Mouse (Mus musculus): ENCODE data around the gene Coil. TPM values are rescaled to one million over a fixed set of nuclear protein-coding genes. Genes with fewer than 3 reads are reported as not detected.
A peak's percentile ranks its signal among the peaks of the same experiment; 100 is the strongest.

The Coil gene
- polyA plus RNA-seq, 1 experiment from 2014 or later, result 30.5 TPM

DNA sequence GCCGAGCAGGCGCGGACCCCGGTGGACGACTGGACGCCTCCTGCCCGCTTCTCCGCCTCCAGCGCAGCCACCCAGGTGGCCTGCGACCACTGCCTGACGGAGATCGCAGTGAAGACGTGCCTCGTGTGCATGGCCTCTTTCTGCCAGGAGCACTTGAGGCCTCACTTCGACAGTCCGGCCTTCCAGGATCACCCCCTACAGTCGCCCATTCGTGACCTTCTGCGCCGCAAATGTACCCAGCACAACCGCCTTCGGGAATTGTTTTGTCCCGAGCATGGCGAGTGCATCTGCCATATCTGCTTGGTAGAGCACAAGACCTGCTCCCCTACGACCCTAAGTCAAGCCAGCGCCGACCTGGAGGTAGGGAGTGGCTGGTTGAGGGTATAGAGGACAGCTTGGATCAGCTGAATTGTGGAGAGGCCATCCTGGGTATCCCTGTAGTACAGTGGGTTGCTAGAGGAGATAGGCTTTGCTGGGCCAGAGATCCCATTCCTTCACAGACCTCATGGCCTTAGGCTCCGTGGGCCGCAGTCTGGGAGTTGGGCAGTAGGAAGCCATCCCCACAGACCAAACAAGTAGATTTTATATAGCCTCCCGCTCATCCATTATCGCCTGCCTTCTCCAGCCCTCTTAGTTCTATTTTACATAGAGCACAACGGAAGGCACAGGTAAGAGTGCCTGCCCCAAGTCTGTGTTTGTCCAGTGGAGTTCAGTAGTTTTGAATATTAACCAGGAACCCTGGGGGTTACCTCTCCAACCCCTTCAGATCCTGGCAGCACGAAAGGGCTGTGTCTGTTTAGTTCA is 29.9 kb downstream of the Coil start:
- peak overlapping the region; percentile 50 for H3K4me2 ChIP-seq (replicated peaks)
- H3K27me3 ChIP-seq, result peaks cover 18% of the 10 kb centered on the region
- H3K4me3 ChIP-seq, result peak overlapping the region; percentile 41
- H3K9me3 ChIP-seq, result no peaks in the 10 kb centered on the region
- H3K36me3 ChIP-seq, result no peaks in the 10 kb centered on the region
- WGBS, result 27% methylated on average over 33 of the region's 33 CpGs
- H3K9ac ChIP-seq (replicated peaks), result peak overlapping the region; percentile 26; the same call in 1 of the 2 replicates
- H3K4me1 ChIP-seq, result peaks cover 8% of the 10 kb centered on the region; the same call in 1 of the 2 replicates
- no peak overlapping the region for H3K27ac ChIP-seq (replicated peaks)
- ATAC-seq (replicated peaks), result no peak

GRCm38 (mm10) chr11:89000527-89000819 is 30.4 kb downstream of the Coil start:
- no peak overlapping the region for H3K9ac ChIP-seq (replicated peaks)
- no peaks in the 10 kb centered on the region for H3K9me3 ChIP-seq
- no peak overlapping the region for H3K4me2 ChIP-seq (replicated peaks)
- no peaks in the 10 kb centered on the region for H3K36me3 ChIP-seq
- H3K27me3 ChIP-seq, result peaks cover 18% of the 10 kb centered on the region
- ATAC-seq (replicated peaks), result no peak
- no peak overlapping the region for H3K4me3 ChIP-seq
- H3K4me1 ChIP-seq, result peaks cover 8% of the 10 kb centered on the region; the same call in 1 of the 2 replicates
- no peak overlapping the region for H3K27ac ChIP-seq (replicated peaks)

DNA sequence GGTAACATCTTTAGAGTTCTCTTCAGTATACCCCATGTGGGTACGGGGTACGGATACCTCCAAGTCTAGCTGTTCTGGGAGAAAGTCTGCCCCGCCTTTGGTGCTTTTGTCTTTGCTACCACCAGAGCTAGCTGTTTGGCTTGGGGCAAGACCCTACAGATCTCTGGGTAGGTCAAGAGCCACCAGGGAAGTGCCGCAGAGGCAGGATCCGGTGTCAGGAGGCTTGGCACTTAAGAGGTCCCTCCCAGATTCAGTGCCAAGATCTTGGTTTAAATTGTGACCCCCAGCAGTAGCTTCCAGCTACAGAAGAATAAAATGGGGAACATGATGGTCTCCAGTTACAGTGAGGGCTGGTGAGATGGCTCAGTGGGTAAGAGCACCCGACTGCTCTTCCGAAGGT is 31.5 kb downstream of the Coil start:
- H3K4me2 ChIP-seq (replicated peaks), result no peak overlapping the region
- no peak for ATAC-seq (replicated peaks)
- no peak overlapping the region for H3K9ac ChIP-seq (replicated peaks)
- H3K9me3 ChIP-seq, result no peaks in the 10 kb centered on the region
- H3K36me3 ChIP-seq, result no peaks in the 10 kb centered on the region
- H3K27me3 ChIP-seq, result peaks cover 18% of the 10 kb centered on the region
- no peak overlapping the region for H3K4me3 ChIP-seq
- no peak overlapping the region for H3K27ac ChIP-seq (replicated peaks)
- peaks cover 8% of the 10 kb centered on the region; the same call in 1 of the 2 replicates for H3K4me1 ChIP-seq
- WGBS, result 94% methylated on average over 7 of the region's 7 CpGs

- Histone ChIP-seq H3K27me3 (peaks cover 18% of the 10 kb centered on the region), H3K27ac (replicated peaks) (no peak overlapping the region), H3K4me1 (peaks cover 8% of the 10 kb centered on the region; the same call in 1 of the 2 replicates), H3K4me2 (replicated peaks) (no peak overlapping the region), H3K9ac (replicated peaks) (no peak overlapping the region), H3K36me3 (no peaks in the 10 kb centered on the region), H3K9me3 (no peaks in the 10 kb centered on the region), H3K4me3 (no peak overlapping the region)
- ATAC-seq (replicated peaks), result no peak
- 95% methylated on average over 5 of the region's 5 CpGs for WGBS
Observed at GRCm38 (mm10) chr11:89002068-89002467, 32.0 kb downstream of the Coil start.

DNA sequence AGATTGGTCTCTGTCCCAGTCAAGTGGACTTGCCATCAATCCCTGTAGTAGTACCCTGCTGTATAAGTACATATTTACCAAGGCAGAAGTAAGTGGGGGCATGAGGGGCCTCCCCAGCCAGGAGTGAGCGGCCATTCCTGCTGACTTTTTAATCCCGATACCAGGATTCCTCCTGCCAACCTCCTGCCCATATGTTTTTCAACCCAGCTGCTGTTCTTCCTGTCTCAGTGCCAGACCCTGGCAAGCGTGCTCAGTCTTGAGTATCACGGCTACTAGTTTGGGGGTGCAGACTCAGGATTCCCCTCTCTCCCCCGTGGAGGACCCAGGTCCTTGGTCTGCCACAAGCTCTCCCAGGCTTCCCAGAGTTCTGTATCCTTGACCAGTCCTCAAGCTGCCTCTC is 32.6 kb downstream of the Coil start:
- H3K27me3 ChIP-seq, result peaks cover 18% of the 10 kb centered on the region
- ATAC-seq (replicated peaks), result no peak
- H3K9ac ChIP-seq (replicated peaks), result no peak overlapping the region
- H3K4me1 ChIP-seq, result peaks cover 8% of the 10 kb centered on the region; the same call in 1 of the 2 replicates
- H3K4me3 ChIP-seq, result no peak overlapping the region
- H3K4me2 ChIP-seq (replicated peaks), result no peak overlapping the region
- no peak overlapping the region for H3K27ac ChIP-seq (replicated peaks)
- H3K36me3 ChIP-seq, result no peaks in the 10 kb centered on the region
- 61% methylated on average over 5 of the region's 5 CpGs for WGBS
- H3K9me3 ChIP-seq, result no peaks in the 10 kb centered on the region

DNA sequence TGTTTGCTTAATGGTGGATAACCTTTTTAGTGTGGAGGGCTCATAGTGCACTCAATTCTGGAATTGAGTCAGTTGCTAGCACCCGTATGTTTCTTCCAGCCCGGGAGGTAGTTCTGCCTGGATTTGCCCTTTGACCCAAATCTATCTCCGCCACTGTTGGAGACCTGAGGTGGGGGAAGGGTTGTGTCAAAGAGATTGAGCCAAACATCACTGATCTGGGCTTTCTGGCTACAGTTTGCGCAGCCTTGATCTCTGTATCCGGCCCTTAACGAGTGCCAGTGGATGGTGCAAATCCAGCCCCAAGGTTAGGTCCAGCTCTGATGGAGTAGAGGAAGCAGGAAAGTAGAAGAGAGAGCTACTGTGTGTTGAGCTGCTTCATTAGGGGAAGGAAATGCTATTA is 33.0 kb downstream of the Coil start:
- 76% methylated on average over 6 of the region's 6 CpGs for WGBS
- H3K4me1 ChIP-seq, result peaks cover 8% of the 10 kb centered on the region; the same call in 1 of the 2 replicates
- H3K9me3 ChIP-seq, result no peaks in the 10 kb centered on the region
- peaks cover 18% of the 10 kb centered on the region for H3K27me3 ChIP-seq
- H3K36me3 ChIP-seq, result no peaks in the 10 kb centered on the region
- H3K27ac ChIP-seq (replicated peaks), result no peak overlapping the region
- no peak overlapping the region for H3K9ac ChIP-seq (replicated peaks)
- no peak overlapping the region for H3K4me3 ChIP-seq
- no peak overlapping the region for H3K4me2 ChIP-seq (replicated peaks)
- no peak for ATAC-seq (replicated peaks)

DNA sequence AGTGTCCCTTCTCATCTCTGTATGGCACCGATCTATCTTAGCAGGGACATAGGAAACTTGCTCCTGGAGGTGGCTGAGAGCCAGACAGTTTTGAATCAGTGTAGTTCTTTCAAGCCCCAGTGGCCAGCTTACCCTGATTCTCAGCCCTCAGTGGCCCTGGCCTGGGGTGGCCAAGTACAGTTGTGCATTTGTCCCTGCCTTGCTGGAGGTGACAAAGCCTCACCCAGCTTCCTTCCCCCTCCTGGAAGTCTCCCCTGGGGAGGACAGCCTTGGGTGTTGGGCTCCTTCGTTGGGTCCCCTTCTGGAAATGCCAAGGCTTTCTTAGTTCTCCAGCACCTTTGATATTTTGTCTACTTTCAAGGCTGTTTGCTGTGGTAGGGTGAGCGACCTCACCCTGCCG is 33.7 kb downstream of the Coil start:
- H3K27me3 ChIP-seq, result peaks cover 18% of the 10 kb centered on the region
- 85% methylated on average over 4 of the region's 4 CpGs for WGBS
- no peak overlapping the region for H3K9ac ChIP-seq (replicated peaks)
- H3K4me3 ChIP-seq, result no peak overlapping the region
- H3K4me2 ChIP-seq (replicated peaks), result no peak overlapping the region
- no peak for ATAC-seq (replicated peaks)
- no peaks in the 10 kb centered on the region for H3K9me3 ChIP-seq
- H3K27ac ChIP-seq (replicated peaks), result no peak overlapping the region
- H3K36me3 ChIP-seq, result no peaks in the 10 kb centered on the region
- H3K4me1 ChIP-seq, result peaks cover 8% of the 10 kb centered on the region; the same call in 1 of the 2 replicates

- WGBS, result 86% methylated on average over 5 of the region's 5 CpGs
Observed at GRCm38 (mm10) chr11:89005473-89005872, 35.4 kb downstream of the Coil start.

GRCm38 (mm10) chr11:89006404-89006803 is 36.4 kb downstream of the Coil start:
- Histone ChIP-seq H3K36me3 (no peaks in the 10 kb centered on the region), H3K27me3 (no peaks in the 10 kb centered on the region), H3K4me3 (no peak overlapping the region), H3K27ac (replicated peaks) (no peak overlapping the region), H3K4me2 (replicated peaks) (no peak overlapping the region), H3K9ac (replicated peaks) (no peak overlapping the region), H3K4me1 (no peaks in the 10 kb centered on the region), H3K9me3 (no peaks in the 10 kb centered on the region)
- no peak for ATAC-seq (replicated peaks)

More at GRCm38 (mm10) chr11:89005473-89005872, 35.4 kb downstream of the Coil start:
- Histone ChIP-seq H3K9me3 (no peaks in the 10 kb centered on the region), H3K36me3 (no peaks in the 10 kb centered on the region), H3K4me2 (replicated peaks) (no peak overlapping the region), H3K4me3 (no peak overlapping the region), H3K27ac (replicated peaks) (no peak overlapping the region), H3K4me1 (no peaks in the 10 kb centered on the region), H3K9ac (replicated peaks) (no peak overlapping the region), H3K27me3 (peaks cover under 1% of the 10 kb centered on the region; the same call in 1 of the 2 replicates)
- no peak for ATAC-seq (replicated peaks)

GRCm38 (mm10) chr11:89007582-89007981 is 37.5 kb downstream of the Coil start:
- Histone ChIP-seq H3K4me2 (replicated peaks) (no peak overlapping the region), H3K4me1 (no peaks in the 10 kb centered on the region), H3K27me3 (no peaks in the 10 kb centered on the region), H3K9ac (replicated peaks) (no peak overlapping the region), H3K27ac (replicated peaks) (no peak overlapping the region), H3K4me3 (no peak overlapping the region), H3K9me3 (no peaks in the 10 kb centered on the region), H3K36me3 (no peaks in the 10 kb centered on the region)
- 85% methylated on average over 3 of the region's 3 CpGs for WGBS
- ATAC-seq (replicated peaks), result no peak

DNA sequence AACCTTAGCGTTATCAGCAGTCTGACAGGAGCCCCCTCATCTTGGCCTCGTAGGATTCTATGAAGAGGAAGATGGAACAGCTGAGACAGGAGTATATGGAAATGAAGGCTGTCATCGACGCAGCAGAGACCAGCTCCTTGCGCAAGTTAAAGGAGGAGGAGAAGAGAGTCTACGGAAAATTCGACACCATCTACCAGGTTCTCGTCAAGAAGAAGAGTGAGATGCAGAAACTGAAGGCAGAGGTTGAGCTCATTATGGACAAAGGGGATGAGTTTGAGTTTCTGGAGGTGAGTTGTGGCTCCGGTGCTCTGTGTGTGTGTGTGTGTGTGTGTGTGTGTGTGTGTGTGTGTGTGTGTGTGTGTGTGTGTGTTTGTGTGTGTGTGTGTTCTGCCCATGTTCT is 39.0 kb downstream of the Coil start:
- ATAC-seq (replicated peaks), result no peak

DNA sequence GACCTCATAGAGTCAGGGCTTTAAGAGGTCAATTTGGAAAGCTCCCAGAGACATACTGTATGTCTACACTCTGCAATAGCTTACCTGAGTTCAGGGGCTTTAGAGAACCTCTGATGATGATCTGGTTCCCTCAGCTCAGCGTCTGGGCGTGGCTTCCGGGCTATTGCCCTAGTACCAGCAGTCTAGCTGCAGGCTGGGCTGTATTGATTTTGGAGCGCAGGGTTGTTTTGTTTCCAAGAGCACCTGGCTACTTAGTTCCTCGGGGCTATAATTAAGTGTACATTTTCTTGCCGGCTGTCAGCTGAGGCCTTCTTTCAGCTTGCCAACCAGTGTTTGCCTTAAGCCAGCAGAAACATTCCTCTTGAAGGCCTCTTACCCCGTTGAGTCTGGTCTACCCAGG is 39.4 kb downstream of the Coil start:
- WGBS, result 69% methylated on average over 7 of the region's 7 CpGs
- H3K4me3 ChIP-seq, result no peak overlapping the region

More for the DNA sequence above, 39.0 kb downstream of the Coil start:
- H3K9ac ChIP-seq (replicated peaks), result no peak overlapping the region
- H3K9me3 ChIP-seq, result no peaks in the 10 kb centered on the region
- no peaks in the 10 kb centered on the region for H3K27me3 ChIP-seq
- no peak overlapping the region for H3K4me2 ChIP-seq (replicated peaks)
- no peaks in the 10 kb centered on the region for H3K36me3 ChIP-seq
- 95% methylated on average over 9 of the region's 9 CpGs for WGBS
- H3K27ac ChIP-seq (replicated peaks), result no peak overlapping the region
- H3K4me1 ChIP-seq, result no peaks in the 10 kb centered on the region
- H3K4me3 ChIP-seq, result no peak overlapping the region

GRCm38 (mm10) chr11:89012241-89012640 is 42.2 kb downstream of the Coil start:
- Histone ChIP-seq H3K36me3 (no peaks in the 10 kb centered on the region), H3K4me1 (no peaks in the 10 kb centered on the region), H3K4me3 (no peak overlapping the region), H3K27me3 (no peaks in the 10 kb centered on the region), H3K27ac (replicated peaks) (no peak overlapping the region), H3K9ac (replicated peaks) (no peak overlapping the region), H3K9me3 (no peaks in the 10 kb centered on the region), H3K4me2 (replicated peaks) (no peak overlapping the region)
- no peak for ATAC-seq (replicated peaks)
- 89% methylated on average over 5 of the region's 5 CpGs for WGBS

More for the DNA sequence above, 39.4 kb downstream of the Coil start:
- Histone ChIP-seq H3K36me3 (no peaks in the 10 kb centered on the region), H3K4me2 (replicated peaks) (no peak overlapping the region), H3K9me3 (no peaks in the 10 kb centered on the region), H3K9ac (replicated peaks) (no peak overlapping the region), H3K4me1 (no peaks in the 10 kb centered on the region), H3K27ac (replicated peaks) (no peak overlapping the region), H3K27me3 (no peaks in the 10 kb centered on the region)
- no peak for ATAC-seq (replicated peaks)

Data from forebrain, embryonic 15.5 days (tissue).